Mouse (Mus musculus) forebrain, embryonic 11.5 days (tissue): ENCODE measurements around the gene Ercc1. TPM values are rescaled to one million over a fixed set of nuclear protein-coding genes. Genes with fewer than 3 reads are reported as not detected.

Experiments used
- ATAC-seq: fragments of 200-750 bp; cut with Nextera tagmentation; replicated peaks from 2 replicates; pipeline ENCODE4 v1.8.0; 2017; ENCODE audit warnings: moderate TSS enrichment; ENCODE audit not compliant: low FRiP score
- DNase-seq: peaks from one replicate; pipeline ENCODE4 v3.0.0-alpha.2; 2017; ENCODE audit warnings: low spot score
- H3K27ac ChIP-seq: fragments of 300-500 bp; sonication (generic); 2 replicates; pipeline ENCODE4 v1.5.1; 2014; ENCODE audit warnings: low read depth, low read length
- H3K27me3 ChIP-seq: fragments of 300-500 bp; sonication (generic); 2 replicates; pipeline ENCODE4 v1.6.1; 2014; ENCODE audit warnings: mild to moderate bottlenecking, low read length, mixed read lengths; ENCODE audit not compliant: control insufficient read depth, insufficient read depth
- H3K36me3 ChIP-seq: fragments of 300-500 bp; sonication (generic); 2 replicates; pipeline ENCODE4 v1.6.1; 2014; ENCODE audit warnings: mild to moderate bottlenecking, low read length, moderate library complexity, mixed read lengths; ENCODE audit not compliant: control insufficient read depth, insufficient read depth
- H3K4me1 ChIP-seq: fragments of 300-500 bp; sonication (generic); replicated peaks from 2 replicates; pipeline ENCODE4 v1.6.1; 2014; ENCODE audit warnings: low read length, mixed read lengths; ENCODE audit not compliant: control insufficient read depth, insufficient read depth
- H3K4me2 ChIP-seq: fragments of 300-500 bp; sonication (generic); 2 replicates; pipeline ENCODE4 v1.6.1; 2014; ENCODE audit warnings: low read depth, mild to moderate bottlenecking, low read length, moderate library complexity, mixed read lengths; ENCODE audit not compliant: severe bottlenecking
- H3K4me3 ChIP-seq: fragments of 300-500 bp; sonication (generic); 2 replicates; pipeline ENCODE4 v1.5.1; 2014; ENCODE audit warnings: low read depth, low read length
- H3K9ac ChIP-seq: fragments of 300-500 bp; sonication (generic); 2 replicates; pipeline ENCODE4 v1.6.1; 2014; ENCODE audit warnings: low read length
- H3K9me3 ChIP-seq: fragments of 300-500 bp; sonication (generic); 2 replicates; pipeline ENCODE4 v1.6.1; 2016; ENCODE audit warnings: low read length, mixed read lengths; ENCODE audit not compliant: control insufficient read depth
- WGBS: fragments of 180-500 bp; shearing (Covaris S2); extraction: QIAGEN DNeasy Blood & Tissue Kit; methylation state at CpG from one replicate; pipeline ENCODE4 v1.1.7; 2014; 5-methylcytosine and 5-hydroxymethylcytosine counted together
- polyA plus RNA-seq: library from polyadenylated mRNA; unstranded; fragments of >200 nt; fragmentation: Nextera tagmentation; extraction: Ambion mirVana; gene quantifications from 2 replicates; pipeline ENCODE4 v1.2.1, GENCODE M21; 2014

The Ercc1 gene
- polyA plus RNA-seq, 1 experiment from 2014 or later = 94.4 TPM

GRCm38 (mm10) chr7:19337122-19337521, 7.5 kb upstream of the Ercc1 start:
- no peak for ATAC-seq
- Histone ChIP-seq H3K27me3 (peaks cover 5% of the 10 kb centered on the region; the same call in 1 of the 2 replicates), H3K4me2 (no peak overlapping the region), H3K4me1 (no peaks in the 10 kb centered on the region), H3K9ac (no peak overlapping the region), H3K36me3 (no peaks in the 10 kb centered on the region), H3K4me3 (no peak overlapping the region), H3K9me3 (no peaks in the 10 kb centered on the region), H3K27ac (no peak overlapping the region)
- WGBS = 70% methylated on average over 10 of the region's 10 CpGs
- peak; percentile 31 for DNase-seq

- peak; percentile 42 for DNase-seq
- WGBS = 60% methylated on average over 2 of the region's 2 CpGs
- Histone ChIP-seq H3K4me1 (no peaks in the 10 kb centered on the region; the same call in 1 of the 2 replicates), H3K9me3 (no peaks in the 10 kb centered on the region), H3K9ac (no peak overlapping the region), H3K27me3 (peaks cover 8% of the 10 kb centered on the region; the same call in 1 of the 2 replicates), H3K27ac (no peak overlapping the region), H3K4me2 (no peak overlapping the region), H3K36me3 (no peaks in the 10 kb centered on the region), H3K4me3 (no peak overlapping the region)
- ATAC-seq = no peak
Observed at GRCm38 (mm10) chr7:19338060-19338459, 6.5 kb upstream of the Ercc1 start.

- H3K4me2 ChIP-seq = no peak overlapping the region
- no peak overlapping the region for H3K27ac ChIP-seq
- H3K27me3 ChIP-seq = peaks cover 8% of the 10 kb centered on the region; the same call in 1 of the 2 replicates
- H3K36me3 ChIP-seq = no peaks in the 10 kb centered on the region
- H3K9ac ChIP-seq = no peak overlapping the region
- no peaks in the 10 kb centered on the region for H3K9me3 ChIP-seq
- DNase-seq (no peak), ATAC-seq (no peak)
- 77% methylated on average over 7 of the region's 7 CpGs for WGBS
- H3K4me1 ChIP-seq = peaks cover 3% of the 10 kb centered on the region; the same call in 1 of the 2 replicates
- H3K4me3 ChIP-seq = no peak overlapping the region
Observed at GRCm38 (mm10) chr7:19338596-19338995, 6.0 kb upstream of the Ercc1 start.

GRCm38 (mm10) chr7:19341250-19341649, 3.3 kb upstream of the Ercc1 start:
- Histone ChIP-seq H3K4me2 (peak overlapping the region; percentile 88; the same call in 1 of the 2 replicates), H3K9me3 (no peaks in the 10 kb centered on the region), H3K4me3 (no peak overlapping the region), H3K27me3 (peaks cover 8% of the 10 kb centered on the region; the same call in 1 of the 2 replicates), H3K9ac (no peak overlapping the region), H3K4me1 (peaks cover 9% of the 10 kb centered on the region), H3K36me3 (no peaks in the 10 kb centered on the region), H3K27ac (no peak overlapping the region)
- WGBS = 20% methylated on average over 10 of the region's 10 CpGs
- no peak for ATAC-seq
- DNase-seq = peak; percentile 46

- Histone ChIP-seq H3K9ac (peak overlapping the region; percentile 64), H3K4me1 (peaks cover 9% of the 10 kb centered on the region), H3K4me3 (peak overlapping the region; percentile 49), H3K27me3 (peaks cover 8% of the 10 kb centered on the region; the same call in 1 of the 2 replicates), H3K9me3 (no peaks in the 10 kb centered on the region), H3K27ac (no peak overlapping the region), H3K36me3 (no peaks in the 10 kb centered on the region), H3K4me2 (peak overlapping the region; percentile 88)
- ATAC-seq (0 out of 2 replicates have a peak, but pooled peaks have one; percentile 16), DNase-seq (peak; percentile 80)
- WGBS = under 1% methylated on average over 41 of the region's 41 CpGs
Observed at GRCm38 (mm10) chr7:19341761-19342409, 2.7 kb upstream of the Ercc1 start.

GRCm38 (mm10) chr7:19342481-19343027, 2.0 kb upstream of the Ercc1 start:
- H3K27ac ChIP-seq = no peak overlapping the region
- H3K27me3 ChIP-seq = peaks cover 8% of the 10 kb centered on the region; the same call in 1 of the 2 replicates
- peaks cover 9% of the 10 kb centered on the region for H3K4me1 ChIP-seq
- H3K4me3 ChIP-seq = peak overlapping the region; percentile 49
- peak overlapping the region; percentile 64 for H3K9ac ChIP-seq
- WGBS = 0% methylated on average over 27 of the region's 27 CpGs
- H3K36me3 ChIP-seq = no peaks in the 10 kb centered on the region
- ATAC-seq (no peak), DNase-seq (peak; percentile 95)
- H3K9me3 ChIP-seq = no peaks in the 10 kb centered on the region
- peak overlapping the region; percentile 88 for H3K4me2 ChIP-seq

- ATAC-seq = no peak
- WGBS = 3% methylated on average over 11 of the region's 11 CpGs
- peak; percentile 91 for DNase-seq
- H3K4me3 ChIP-seq = peak overlapping the region; percentile 3; the same call in 1 of the 2 replicates
- peaks cover 8% of the 10 kb centered on the region; the same call in 1 of the 2 replicates for H3K27me3 ChIP-seq
- no peak overlapping the region for H3K27ac ChIP-seq
- no peak overlapping the region for H3K4me2 ChIP-seq
- no peaks in the 10 kb centered on the region for H3K9me3 ChIP-seq
- H3K9ac ChIP-seq = no peak overlapping the region
- H3K36me3 ChIP-seq = no peaks in the 10 kb centered on the region; the same call in 1 of the 2 replicates
- H3K4me1 ChIP-seq = peaks cover 9% of the 10 kb centered on the region
Observed at GRCm38 (mm10) chr7:19343210-19343808, 1.3 kb upstream of the Ercc1 start.

GRCm38 (mm10) chr7:19344938-19345471, 427 bp downstream of the Ercc1 start:
- under 1% methylated on average over 31 of the region's 31 CpGs for WGBS
- peaks cover 8% of the 10 kb centered on the region; the same call in 1 of the 2 replicates for H3K27me3 ChIP-seq
- peaks cover 9% of the 10 kb centered on the region for H3K4me1 ChIP-seq
- peak overlapping the region; percentile 76 for H3K9ac ChIP-seq
- ATAC-seq (peak; percentile 93), DNase-seq (peak; percentile 97)
- H3K4me3 ChIP-seq = peak overlapping the region; percentile 70
- peak overlapping the region; percentile 78 for H3K4me2 ChIP-seq
- H3K27ac ChIP-seq = peak overlapping the region; percentile 55
- peaks cover 3% of the 10 kb centered on the region; the same call in 1 of the 2 replicates for H3K36me3 ChIP-seq
- no peaks in the 10 kb centered on the region for H3K9me3 ChIP-seq
